Mouse (Mus musculus) fibroblast of lung, adult 2 months (primary cell): Measurements from ENCODE around the gene Gm20661.
A peak's percentile ranks its signal among the peaks of the same experiment; 100 is the strongest.

Source experiments
- DNase-seq: peaks from one replicate; pipeline ENCODE4 v3.0.0-alpha.2; 2011; ENCODE audit warnings: low read depth

The Gm20661 gene

DNA sequence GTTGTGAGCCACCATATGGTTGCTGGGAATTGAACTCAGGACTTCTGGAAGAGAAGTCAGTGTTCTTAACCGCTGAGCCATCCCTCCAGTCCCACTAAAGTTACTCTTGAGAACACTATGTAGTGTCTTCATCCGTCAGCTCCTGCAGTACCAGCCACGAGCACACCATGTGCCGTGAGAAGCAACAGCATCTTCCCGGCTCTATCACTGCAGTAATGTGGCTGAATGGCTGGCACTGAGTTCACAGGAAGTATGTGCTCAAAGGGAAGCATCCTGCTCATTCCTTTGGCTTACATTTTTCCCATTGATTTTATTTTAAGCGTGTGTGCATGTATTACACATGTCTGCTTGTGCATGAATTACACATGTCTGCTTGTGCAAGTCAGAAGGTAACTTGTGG is 15.4 kb upstream of the Gm20661 start:
- no peak for DNase-seq

DNA sequence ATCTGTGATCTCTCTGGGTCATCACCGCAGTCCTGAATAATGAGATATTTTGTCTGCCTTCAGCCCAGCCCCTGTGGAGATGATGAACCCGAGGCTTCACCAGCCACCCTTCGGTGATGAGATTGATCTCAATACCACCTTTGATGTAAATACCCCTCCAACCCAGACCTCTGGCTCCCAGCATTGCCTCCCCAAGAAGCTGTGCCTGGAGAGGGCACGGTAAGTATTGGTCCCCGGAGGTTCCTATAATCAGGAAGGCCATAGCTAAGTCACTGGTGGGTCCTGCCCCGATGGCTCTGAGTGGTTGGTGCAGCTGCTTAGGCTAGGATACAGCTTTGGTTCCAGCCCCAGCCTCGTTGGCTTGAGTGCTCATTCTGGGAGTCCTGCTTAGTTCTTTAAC is 14.3 kb upstream of the Gm20661 start:
- DNase-seq: no peak

DNA sequence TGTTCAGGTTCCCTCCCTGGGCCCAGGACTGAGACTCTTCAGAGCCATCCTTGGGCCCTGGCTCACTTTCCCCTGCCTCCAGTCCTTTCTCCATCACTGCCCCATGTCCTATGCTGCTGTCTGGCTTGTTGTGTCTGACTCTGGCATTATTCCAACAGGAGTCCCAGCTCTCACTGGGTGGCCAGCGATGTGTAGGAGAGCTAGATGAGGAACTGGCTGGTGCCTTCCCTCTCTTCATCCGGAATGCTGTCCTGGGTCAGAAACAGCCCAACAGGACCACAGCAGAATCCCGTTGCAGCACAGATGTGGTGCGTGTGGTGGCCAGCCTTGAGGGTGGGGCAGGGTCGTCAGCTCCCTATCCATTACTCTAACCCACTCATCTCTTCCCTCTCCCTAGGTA is 12.5 kb upstream of the Gm20661 start:
- no peak for DNase-seq

DNA sequence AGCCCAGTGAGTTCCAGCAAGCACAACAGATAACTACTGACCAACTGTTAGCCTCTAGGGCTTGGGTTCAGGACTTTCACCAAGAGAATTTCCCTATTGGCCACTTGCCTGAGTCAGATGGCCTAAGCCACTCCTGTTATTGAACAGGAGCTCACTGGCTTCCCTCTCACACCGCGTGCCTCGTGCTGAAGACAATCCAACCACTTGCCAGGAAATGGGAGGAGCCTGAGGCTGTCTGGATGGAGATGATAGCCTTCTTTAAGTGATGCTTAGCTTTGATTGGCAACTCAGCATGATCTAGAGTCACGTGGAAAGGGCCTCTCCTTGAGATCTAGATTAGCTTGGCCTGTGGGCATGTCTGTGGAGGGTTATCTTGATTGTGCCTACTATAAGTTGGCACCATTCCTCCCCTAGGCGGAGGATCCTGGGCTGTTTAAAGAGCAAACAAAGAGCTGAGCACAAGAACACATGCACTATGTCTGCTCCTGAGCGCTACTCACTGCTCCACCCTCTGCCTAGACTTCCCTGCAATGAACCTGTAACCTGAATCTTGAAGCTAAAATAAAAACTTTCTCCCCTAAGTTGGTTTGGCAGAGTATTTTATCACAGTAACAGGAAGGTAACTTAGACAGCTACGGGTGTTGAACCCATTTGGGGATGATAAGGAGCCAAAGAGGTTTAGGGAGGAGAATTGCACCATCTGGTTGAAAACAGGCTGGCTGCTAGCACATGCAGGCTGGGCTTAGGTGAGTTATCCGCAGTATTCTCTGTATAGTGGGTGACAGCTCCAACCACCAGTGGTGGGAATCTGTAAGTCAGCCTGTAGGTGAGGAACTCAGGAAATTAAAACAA is 10.9 kb upstream of the Gm20661 start:
- DNase-seq: no peak

DNA sequence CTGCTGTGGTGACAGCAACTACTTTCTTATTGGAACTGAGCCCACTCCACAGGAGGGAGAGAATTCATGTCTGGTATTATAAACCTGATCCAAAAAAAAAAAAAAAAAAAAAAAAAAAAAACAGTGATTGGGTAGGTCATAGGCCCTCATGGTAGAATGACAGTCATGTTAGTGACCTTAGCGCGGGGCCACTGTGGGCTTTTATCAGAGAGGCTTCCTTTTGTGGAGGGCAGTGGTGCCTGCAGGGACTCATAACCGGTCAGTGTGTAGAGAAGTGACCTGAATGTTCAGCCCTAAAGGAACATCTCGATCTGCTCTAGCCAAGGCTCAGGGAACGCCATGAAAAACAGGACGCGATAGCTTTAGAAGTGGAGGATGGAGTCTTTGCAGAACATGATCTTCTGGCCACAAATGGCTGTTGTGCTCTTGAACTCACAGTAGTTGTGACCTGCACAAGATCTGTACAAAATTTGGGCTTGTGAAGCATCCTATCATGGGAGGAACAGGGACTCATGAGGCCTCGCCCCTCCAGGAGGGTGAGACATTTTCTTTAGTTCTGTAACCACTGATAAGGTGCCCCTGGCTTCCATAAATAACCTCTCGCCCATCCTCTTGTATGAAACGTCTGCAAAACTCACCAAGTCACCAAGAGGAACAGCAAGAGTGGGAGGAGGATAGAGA is 8.2 kb upstream of the Gm20661 start:
- DNase-seq: no peak

DNA sequence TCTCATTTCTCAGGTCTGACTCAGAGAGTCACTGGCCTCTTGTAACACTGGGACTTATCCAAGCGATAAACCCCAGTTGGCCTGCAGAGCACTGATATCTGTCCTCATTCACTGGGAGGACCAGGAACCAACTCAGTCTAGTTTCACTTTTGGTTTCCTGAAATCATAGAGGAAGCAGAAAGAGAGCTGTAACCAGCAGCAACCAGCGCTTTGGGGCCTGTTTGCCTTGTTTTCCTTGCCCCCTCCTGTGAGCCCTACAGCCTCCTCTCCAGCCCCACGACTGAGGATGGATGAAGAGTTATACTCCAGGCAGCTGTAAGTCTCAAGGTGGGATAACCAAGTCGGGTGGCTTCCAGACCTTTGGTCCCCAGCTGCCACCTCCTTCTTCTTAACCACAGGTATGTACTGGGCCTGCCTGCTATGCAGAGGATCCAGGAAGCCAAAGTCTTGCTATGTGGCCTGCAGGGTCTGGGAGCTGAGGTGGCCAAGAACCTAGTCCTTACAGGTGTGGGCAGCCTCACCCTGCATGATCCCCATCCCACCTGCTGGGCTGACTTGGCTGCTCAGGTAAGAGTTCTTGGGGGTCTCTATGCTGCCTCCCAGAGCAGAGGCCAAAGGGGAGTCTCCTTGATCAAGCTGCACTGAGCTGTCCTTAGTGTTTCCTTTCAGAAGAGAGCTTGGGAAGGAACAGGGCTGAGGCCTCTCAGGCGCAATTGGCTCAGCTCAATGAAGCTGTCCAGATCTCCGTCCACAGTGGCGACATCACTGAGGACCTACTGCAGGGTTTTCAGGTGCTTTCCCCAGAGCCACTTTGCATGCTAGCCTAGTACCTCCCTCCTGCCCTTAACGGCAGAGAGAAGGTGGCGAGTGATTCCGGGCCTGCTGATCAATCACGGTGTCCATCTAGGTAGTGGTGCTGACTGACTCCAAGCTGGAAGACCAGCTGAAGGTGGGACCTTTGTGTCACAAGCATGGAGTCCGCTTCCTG is 7.2 kb upstream of the Gm20661 start, which contains the start of gene Uba7:
Uba7 (plus strand) TSS at position 107 of the 988 bp plus-strand sequence.
- DNase-seq: no peak

DNA sequence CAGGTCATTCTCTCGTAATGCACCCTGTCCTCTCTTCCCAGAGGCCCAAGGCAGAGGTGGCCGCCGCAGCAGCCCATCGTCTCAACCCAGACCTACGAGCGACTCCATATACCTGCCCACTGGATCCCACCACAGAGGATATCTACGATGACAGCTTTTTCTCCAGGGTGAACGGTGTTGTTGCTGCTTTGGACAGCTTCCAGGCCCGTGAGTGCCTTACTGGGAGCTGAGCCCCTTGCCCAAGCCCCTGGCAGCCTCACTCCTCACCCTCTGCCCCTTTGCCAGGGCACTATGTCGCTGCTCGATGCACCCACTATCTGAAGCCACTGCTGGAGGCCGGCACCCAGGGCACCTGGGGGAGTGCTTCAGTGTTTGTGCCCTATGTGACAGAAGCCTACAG is 4.0 kb upstream of the Gm20661 start:
- no peak for DNase-seq

DNA sequence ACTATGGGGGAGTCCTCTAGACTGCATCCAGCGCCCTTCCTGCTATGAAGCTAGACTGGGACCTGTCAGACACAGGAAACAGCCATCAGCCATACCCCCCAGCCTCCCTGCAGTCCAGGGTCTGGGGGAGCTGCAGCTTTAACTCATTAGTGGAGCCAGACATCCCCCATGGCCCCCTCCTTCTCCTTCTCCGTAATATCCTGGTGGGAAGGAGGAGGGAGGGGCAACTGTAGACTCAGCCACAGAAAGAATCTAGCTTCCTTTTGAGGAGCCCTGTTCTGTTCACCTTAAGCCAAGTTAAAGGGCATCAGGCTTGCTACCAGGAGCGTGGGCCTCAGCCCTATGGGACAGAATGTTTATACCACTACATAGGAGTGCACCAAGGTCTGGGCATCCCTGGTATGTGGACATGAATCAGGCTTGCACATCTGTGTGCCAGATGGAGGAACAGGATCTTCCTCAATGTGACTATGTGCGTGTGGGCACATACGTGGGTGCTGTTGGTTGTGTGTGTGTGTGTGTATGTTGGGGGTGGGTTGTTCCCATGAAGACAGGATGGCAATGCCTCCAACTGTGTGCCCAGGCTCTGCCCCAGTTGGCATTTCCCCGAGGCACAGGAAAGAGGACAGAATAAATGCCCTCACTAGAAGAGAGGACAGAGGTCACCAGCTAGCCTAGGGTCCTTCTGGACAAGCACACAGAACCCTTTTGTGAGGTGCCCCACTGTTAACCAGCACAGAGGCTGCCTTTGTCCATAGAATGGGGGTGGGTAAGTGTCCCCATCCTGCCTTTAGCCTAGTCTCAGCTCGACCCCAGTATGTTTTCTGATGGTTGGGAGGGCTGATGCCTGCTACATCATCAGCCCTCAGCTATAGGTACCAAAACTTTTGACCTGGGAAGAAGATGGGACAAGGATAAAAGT is 913 bp upstream of the Gm20661 start:
- DNase-seq: no peak

DNA sequence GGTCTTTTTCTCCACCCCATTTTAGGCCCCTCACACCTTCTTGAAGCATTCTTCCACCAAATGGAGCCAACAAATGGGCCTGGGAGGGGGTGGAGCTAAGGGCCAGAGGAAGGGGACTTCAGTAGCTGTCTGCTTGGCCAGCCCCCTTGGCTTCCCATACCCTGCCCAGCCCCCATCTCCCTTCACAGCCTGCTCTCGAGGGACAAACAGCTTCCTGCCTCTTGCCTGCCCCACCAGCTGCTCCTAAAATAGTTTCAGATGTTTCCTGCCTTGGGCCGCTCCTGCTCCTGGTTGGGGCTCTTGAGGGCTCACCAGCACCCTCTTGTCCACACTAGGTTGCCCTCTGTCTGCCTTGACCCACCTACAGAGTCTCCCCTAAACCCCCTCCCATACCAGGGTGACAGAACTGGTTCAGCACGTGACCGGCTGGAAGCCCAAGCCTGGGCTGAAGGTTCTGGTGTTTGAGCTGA is 598 bp downstream of the Gm20661 start:
- no peak for DNase-seq

DNA sequence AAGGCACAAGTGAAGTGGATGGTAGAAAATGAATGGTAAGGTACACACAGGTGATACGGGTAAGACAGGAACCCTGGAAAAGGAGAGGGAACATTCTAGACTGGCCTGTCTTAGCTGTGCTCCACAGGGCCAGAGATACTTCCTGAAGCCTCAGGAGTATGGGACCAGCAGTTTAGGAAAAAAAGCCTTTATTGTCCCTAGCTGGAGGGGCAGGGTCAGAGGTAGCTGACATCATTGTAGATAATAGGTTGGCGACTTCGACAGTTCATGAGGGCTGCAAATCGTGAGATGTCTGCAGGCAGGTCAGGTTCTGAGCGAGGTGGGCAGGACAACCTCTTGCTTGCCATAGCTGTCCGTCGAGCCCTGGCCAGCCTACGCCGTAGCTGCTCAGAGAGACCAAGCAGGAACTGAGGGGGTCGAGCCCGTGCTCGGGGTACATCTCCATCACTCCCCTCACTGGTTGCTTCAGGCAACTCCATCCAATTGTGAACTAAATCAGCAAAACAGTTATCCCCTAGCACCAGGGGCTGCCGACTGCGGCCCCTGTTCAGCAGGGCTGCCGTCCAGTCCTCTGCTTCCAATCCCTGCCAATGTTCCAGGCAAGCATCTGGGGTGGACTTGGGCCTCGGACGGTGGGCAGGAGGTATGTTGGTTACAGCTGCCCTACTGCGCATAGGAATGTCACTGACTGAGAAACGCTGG is 1.3 kb downstream of the Gm20661 start:
- DNase-seq: no peak

DNA sequence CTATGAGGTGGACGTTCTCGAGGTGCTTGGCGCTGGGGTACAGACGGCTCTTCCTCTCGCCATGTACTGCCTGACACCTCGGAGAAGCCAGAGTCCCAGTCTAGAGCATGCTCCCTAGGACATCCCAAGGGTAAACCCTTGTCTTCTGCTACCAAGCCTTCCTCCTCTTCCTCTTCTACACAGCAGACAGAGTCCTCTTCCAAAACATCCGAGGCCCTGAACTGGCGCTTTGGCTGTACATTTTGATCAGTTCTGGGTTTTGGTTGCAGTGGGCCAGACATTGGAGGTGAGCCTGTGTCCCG is 1.8 kb downstream of the Gm20661 start:
- no peak for DNase-seq

DNA sequence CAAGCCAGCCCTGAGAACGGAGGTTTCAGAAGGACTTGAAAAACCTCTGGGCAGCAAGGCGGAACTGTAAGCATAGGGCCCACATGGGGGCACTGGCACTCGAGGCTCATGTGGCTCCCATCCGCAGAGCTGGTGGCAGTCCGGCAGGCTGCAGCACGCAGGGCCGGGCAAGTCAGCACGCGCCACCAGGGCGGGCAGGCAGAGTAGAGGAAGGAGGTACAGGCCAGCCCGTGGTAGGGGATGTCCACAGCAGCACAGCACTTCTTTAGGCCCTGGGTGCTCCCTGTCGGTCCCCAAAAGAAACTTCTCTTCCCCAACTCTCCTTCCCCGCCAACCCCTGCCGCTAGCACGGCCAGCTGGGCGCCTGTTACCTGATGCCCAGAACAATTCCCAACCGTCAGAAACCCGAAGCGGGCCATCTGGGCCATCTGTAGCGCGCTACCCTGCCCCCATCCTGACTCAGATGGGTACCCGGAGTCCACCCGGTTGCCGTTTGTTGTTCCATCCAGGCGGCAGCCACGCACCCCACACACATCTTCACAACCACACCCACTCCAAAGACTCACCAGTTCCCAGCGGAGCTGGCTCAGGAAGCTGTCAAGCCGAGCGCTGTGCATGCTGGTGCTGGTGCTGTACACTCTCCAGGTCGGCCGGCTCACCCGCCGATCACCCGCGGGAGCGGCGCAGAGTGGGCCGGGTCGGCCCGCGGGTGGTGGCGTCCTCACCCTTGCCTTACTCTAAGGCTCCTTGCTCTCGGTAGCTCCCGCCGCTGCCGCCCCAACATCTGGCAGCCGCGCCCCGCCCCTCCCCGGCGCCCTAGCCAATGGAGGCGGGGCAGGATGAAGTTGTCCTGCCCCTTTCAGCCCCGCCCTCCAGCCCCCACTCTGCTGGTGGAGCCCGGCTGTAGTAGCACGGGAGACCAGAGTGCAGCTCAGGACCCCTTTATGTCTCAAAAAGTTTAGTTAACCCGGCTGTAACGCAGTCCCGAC is 2.6 kb downstream of the Gm20661 start, which contains the start of gene Inka1:
Inka1 (minus strand) TSS at position 749 of the 989 bp plus-strand sequence.
- DNase-seq: peak; percentile 65

DNA sequence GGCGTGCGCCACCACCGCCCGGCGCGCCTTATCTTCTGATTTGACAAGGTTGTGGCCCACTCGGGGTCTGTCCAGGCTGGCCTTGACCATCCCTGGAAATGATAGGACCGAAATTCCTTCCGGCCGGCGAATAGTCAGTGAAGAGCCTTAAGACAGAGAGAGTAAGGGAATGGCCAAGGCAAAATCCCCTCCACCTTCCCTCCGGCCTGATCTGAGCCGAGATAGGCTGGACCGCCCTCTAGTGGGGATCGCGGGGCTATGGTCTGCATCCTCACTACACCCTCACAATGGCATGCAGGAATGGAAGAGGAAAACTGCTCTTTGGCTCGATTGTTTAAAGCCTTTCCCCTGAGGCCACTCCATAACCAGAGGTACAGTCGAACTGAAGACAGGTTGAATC is 3.5 kb downstream of the Gm20661 start:
- DNase-seq: no peak

DNA sequence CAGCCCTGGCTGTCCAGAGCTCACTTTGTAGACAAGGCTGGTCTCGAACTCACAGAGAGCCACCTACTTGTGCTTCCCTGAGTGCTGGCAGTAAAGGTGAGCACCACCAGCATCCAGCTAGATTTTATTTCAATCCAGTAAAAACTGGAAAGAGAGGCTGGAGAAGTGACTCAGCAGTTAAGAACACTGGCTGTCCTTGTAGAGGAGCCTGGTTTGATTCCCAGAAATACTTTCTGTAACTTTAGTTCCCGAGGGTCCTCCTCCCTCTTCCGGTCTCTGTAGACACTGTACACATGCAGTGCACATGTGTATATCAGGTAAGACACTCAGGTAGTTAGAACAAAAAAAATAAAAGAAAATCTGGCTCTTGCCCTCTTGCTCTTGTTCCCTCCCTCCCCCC is 5.1 kb downstream of the Gm20661 start:
- DNase-seq: peak; percentile 73

DNA sequence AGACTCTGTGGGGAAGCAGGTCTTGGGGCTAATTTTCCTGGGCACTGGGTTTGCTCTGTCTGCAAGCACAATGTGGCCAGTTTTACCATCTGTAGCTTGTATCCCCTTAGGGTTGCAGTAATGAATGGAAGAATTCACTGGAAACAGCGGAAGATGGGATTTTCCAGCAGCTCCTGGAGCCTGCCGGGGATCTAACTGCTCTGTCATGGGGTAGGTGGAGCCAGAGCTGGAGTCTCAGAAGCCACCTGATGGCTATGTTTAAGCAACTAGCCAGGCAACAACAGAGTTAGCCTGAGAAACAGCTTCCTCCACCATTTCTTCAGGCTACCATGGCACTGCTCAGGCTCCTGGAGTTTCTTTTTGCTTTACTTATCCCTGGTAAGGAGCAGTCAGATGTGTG is 9.3 kb downstream of the Gm20661 start, which contains the start of gene Cdhr4:
Cdhr4 (plus strand) TSS at position 301 of the 400 bp plus-strand sequence.
- no peak for DNase-seq

DNA sequence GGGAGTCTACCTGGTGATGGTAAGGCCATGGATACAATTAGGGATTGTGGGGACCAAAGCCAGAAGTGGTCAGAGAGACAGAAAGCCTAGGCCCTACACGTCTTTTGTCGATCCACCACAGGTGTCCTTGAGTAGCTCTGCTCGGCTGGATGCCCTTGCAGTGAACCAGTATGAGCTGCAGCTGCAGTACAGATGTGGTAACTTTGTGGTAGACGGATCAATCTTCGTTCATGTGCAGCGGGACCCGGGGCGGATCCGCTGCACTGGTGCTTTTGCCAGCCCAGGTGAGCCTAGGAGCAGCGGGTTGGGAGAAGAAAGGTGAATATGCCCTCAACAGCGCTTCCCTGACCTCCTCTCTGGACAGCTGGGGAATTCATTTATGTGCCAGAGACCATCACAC is 10.2 kb downstream of the Gm20661 start:
- no peak for DNase-seq

DNA sequence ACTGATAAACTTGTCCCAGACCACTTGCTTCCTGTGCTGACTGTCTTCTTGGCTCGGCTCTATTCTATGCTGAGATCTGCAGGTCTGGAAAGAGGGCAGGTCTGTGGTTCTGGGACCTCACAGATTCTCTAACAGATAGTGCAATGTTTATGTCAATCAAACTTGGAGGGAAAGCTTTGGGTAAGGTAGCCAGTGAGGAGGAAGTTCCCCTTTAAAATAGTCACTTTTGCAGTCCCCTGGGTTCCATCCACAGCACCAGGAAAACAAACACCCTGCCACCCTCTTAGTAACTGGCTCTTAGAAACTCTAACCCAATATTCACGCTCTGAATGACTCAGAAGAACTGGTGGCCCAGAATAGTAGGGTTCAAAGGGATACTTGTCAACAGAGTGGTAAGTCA is 11.6 kb downstream of the Gm20661 start:
- no peak for DNase-seq

DNA sequence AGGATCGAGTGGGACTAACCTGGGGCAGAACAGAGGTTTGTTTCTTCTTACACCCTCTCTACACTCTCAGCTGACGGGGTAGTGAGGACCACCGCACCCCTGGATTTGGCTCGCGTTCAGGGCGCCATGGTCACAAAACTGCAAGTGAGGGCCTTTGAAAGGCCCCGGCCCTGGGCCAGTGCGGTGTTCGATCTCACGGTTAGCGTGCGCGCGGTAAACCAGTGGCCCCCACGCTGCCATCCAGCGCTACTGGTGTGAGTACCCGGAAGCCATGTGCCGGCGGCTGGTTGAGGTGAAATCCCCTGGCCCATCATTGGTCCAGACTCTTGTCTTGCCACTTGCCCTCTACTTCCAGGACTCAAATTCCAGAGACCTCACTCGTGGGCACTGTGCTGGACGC is 12.7 kb downstream of the Gm20661 start:
- no peak for DNase-seq

DNA sequence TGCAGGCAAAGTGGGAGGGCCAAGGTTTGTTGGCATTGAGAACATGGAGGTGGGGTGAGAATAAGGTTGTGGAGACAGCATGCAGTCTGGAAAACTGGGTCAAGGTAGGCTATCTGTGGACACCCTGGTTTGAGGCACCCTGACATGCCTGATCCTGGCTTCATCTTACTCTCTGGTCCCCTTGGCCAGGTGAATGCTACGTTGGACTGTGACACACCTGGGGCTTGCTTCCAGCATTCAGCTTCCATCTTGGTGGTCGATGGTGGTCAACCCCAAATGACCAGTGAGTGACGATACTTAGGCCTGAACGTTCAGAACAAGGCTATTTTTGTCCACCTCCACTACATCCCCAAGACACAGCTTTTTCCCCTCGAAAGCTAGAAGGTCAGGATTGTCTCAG is 13.2 kb downstream of the Gm20661 start, which contains the start of gene Gm20662:
Gm20662 (plus strand) TSS at position 301 of the 400 bp plus-strand sequence.
- DNase-seq: no peak
